Mouse (Mus musculus) ES-Bruce4 (cell line): Measurements from ENCODE around the gene Fam47c. TPM values are rescaled to one million over a fixed set of nuclear protein-coding genes. Genes with fewer than 3 reads are reported as not detected.

Experiments
- H3K27ac ChIP-seq: 2 replicates; pipeline ENCODE4 v1.5.1; 2012; ENCODE audit warnings: low read length, inconsistent platforms; ENCODE audit not compliant: insufficient read depth
- H3K27me3 ChIP-seq: 2 replicates; pipeline ENCODE4 v1.6.1; 2012; ENCODE audit warnings: mild to moderate bottlenecking, low read length, inconsistent platforms; ENCODE audit not compliant: control insufficient read depth, poor library complexity, insufficient read depth, severe bottlenecking
- H3K36me3 ChIP-seq: 2 replicates; pipeline ENCODE4 v1.6.1; 2012; ENCODE audit warnings: inconsistent platforms, mild to moderate bottlenecking, low read length, moderate library complexity; ENCODE audit not compliant: control insufficient read depth, poor library complexity, insufficient read depth, severe bottlenecking
- H3K4me1 ChIP-seq: one replicate; pipeline ENCODE4 v1.8.1; 2011; ENCODE audit warnings: low read length; ENCODE audit not compliant: control insufficient read depth, insufficient read depth
- H3K4me3 ChIP-seq: 2 replicates; pipeline ENCODE4 v1.5.1; 2011; ENCODE audit warnings: low read depth, mild to moderate bottlenecking, low read length
- H3K9ac ChIP-seq: 2 replicates; pipeline ENCODE4 v1.6.1; 2012; ENCODE audit warnings: low read depth, mild to moderate bottlenecking, inconsistent platforms; ENCODE audit not compliant: poor library complexity, severe bottlenecking
- H3K9me3 ChIP-seq: replicated peaks from 2 replicates; pipeline ENCODE4 v1.6.1; 2012; ENCODE audit warnings: mild to moderate bottlenecking, low read length, inconsistent platforms; ENCODE audit not compliant: control insufficient read depth, poor library complexity, insufficient read depth, severe bottlenecking
- CTCF ChIP-seq: IDR thresholded peaks from one replicate; pipeline ENCODE4 v1.8.1; 2011; ENCODE audit warnings: low read depth, low read length
- EP300 ChIP-seq: IDR thresholded peaks from 2 replicates; pipeline ENCODE4 v1.6.1; 2011; ENCODE audit warnings: low read depth, low read length; ENCODE audit not compliant: insufficient read depth
- POLR2A ChIP-seq: IDR thresholded peaks from one replicate; pipeline ENCODE4 v1.8.1; 2011; ENCODE audit warnings: low read length; ENCODE audit not compliant: insufficient read depth
- polyA plus RNA-seq: library from polyadenylated mRNA; stranded (reverse); fragments of >200 nt; gene quantifications from 2 replicates; pipeline ENCODE4 v1.2.4, GENCODE M21; 2011; ENCODE audit warnings: low read depth; ENCODE audit not compliant: missing spikeins, insufficient read depth, insufficient read length

Gene Fam47c
- not detected in 2 replicates for polyA plus RNA-seq

DNA sequence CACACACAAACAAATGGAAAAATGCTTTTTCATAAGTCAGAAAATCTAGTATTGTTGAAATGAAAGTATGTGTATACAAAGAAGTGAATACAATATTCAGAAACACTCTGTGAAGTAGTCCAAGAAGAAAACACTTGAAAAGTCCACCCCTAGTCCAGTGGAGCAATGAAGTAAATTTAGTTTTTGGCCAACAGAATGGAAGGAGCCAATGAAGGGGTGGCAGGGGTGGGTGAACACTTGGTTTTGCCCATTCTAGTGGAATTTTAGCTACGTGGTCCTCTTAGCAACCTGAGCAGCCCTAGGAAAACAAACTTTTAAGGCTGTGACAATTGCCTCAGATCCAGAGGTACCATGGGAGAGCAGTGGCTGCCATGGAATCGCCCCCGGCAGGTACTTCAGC lies at the start of gene Fam47c:
Gene Fam47c, plus strand, starts transcription at position 301 of the 400 bp plus-strand sequence.
- Histone ChIP-seq H3K36me3 (no peaks in the 10 kb centered on the region), H3K27me3 (no peaks in the 10 kb centered on the region), H3K9me3 (no peaks in the 10 kb centered on the region), H3K4me3 (no peak within 1 kb of the TSS), H3K9ac (no peak within 1 kb of the TSS), H3K4me1 (no peaks in the 10 kb centered on the region), H3K27ac (no peak within 1 kb of the TSS)
- TF ChIP-seq POLR2A (no peak), EP300 (no peak), CTCF (no peak)

DNA sequence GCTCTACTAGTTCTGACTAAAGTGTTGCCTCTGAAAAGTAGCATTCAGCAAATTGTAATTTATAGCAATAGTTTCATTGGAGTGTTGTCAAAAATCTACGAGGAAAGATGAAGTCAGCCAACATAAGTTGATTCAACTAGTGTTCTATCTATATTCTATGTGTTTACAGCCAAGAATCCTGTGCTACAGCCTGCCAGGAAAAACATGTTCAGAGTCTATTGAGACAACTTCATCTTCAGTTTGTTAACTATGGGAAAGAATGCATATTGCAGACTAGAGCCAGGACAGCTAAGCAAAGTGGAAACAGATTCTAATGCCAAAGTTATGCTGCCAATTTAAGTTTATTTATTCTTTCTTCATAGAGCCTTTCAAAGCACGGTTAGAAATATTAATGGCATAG lies 31.8 kb downstream of the Fam47c start:
- Histone ChIP-seq H3K9me3 (no peaks in the 10 kb centered on the region), H3K4me1 (no peaks in the 10 kb centered on the region), H3K9ac (no peak overlapping the region), H3K4me3 (no peak overlapping the region), H3K36me3 (no peaks in the 10 kb centered on the region), H3K27ac (no peak overlapping the region), H3K27me3 (no peaks in the 10 kb centered on the region)
- no peak for TF ChIP-seq EP300
- TF ChIP-seq CTCF = no peak
- no peak for TF ChIP-seq POLR2A

DNA sequence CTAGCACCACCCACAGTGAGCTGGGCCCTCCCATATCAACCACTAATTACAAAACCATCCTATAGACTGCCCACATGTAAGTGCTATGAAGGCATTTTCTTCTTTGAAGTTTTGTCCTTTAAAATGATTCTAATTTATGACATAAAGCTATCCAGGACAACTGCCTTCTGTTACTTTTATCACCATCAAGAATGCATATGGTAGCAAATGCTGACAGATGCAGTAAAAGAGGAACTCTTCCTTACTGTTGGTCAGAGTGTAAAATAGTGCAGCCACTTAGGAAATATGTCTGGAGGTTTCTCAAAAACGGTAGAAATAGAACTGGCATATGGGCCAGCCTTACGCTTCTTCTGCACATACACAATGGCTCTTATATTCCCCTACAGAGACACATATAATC lies 39.5 kb downstream of the Fam47c start:
- Histone ChIP-seq H3K9me3 (no peaks in the 10 kb centered on the region; the same call in 1 of the 2 replicates), H3K9ac (no peak overlapping the region), H3K27ac (no peak overlapping the region), H3K36me3 (no peaks in the 10 kb centered on the region), H3K4me3 (no peak overlapping the region), H3K27me3 (no peaks in the 10 kb centered on the region), H3K4me1 (no peaks in the 10 kb centered on the region)
- TF ChIP-seq EP300 = no peak

Other genes with a start within 250 kb of the Fam47c start
- 2.8 and 3.6 TPM in 2 replicates for gene Prrg1, start 153.9 kb upstream of the Fam47c start, polyA plus RNA-seq